Mouse (Mus musculus) hindlimb bud, embryonic 11.5 days (tissue): Measurements from ENCODE around the gene Mapkapk2.
A peak's percentile ranks its signal among the peaks of the same experiment; 100 is the strongest.

Source experiments
- DNase-seq: peaks from one replicate; pipeline ENCODE4 v3.0.0-alpha.2; 2012; ENCODE audit warnings: low read depth, low spot score; ENCODE audit errors: extremely low spot score

Mapkapk2 gene

GRCm38 (mm10) chr1:131112576-131112975 lies 14.9 kb upstream of the Mapkapk2 start:
- DNase-seq = no peak

GRCm38 (mm10) chr1:131110525-131111106 lies 13.0 kb upstream of the Mapkapk2 start:
- no peak for DNase-seq

GRCm38 (mm10) chr1:131107575-131108308 lies 10.1 kb upstream of the Mapkapk2 start:
- DNase-seq = no peak

- no peak for DNase-seq
Measured at GRCm38 (mm10) chr1:131103776-131104424, 6.3 kb upstream of the Mapkapk2 start.

- no peak for DNase-seq
Measured at GRCm38 (mm10) chr1:131100808-131101207, 3.2 kb upstream of the Mapkapk2 start.

GRCm38 (mm10) chr1:131096803-131097699 lies 575 bp downstream of the Mapkapk2 start:
- DNase-seq = peak; percentile 46

- DNase-seq = no peak
Measured at GRCm38 (mm10) chr1:131096132-131096695, 1.4 kb downstream of the Mapkapk2 start.

GRCm38 (mm10) chr1:131095574-131095973 lies 2.1 kb downstream of the Mapkapk2 start:
- no peak for DNase-seq

- no peak for DNase-seq
Measured at GRCm38 (mm10) chr1:131093889-131094288, 3.7 kb downstream of the Mapkapk2 start.

- DNase-seq = no peak
Measured at GRCm38 (mm10) chr1:131092846-131093245, 4.8 kb downstream of the Mapkapk2 start.

GRCm38 (mm10) chr1:131092173-131092572 lies 5.5 kb downstream of the Mapkapk2 start:
- no peak for DNase-seq

GRCm38 (mm10) chr1:131091481-131091880 lies 6.1 kb downstream of the Mapkapk2 start:
- no peak for DNase-seq

- no peak for DNase-seq
Measured at GRCm38 (mm10) chr1:131090877-131091276, 6.7 kb downstream of the Mapkapk2 start.

- no peak for DNase-seq
Measured at GRCm38 (mm10) chr1:131090261-131090660, 7.4 kb downstream of the Mapkapk2 start.

- no peak for DNase-seq
Measured at GRCm38 (mm10) chr1:131089525-131090127, 8.0 kb downstream of the Mapkapk2 start.

GRCm38 (mm10) chr1:131088547-131088946 lies 9.1 kb downstream of the Mapkapk2 start:
- no peak for DNase-seq

GRCm38 (mm10) chr1:131086907-131087306 lies 10.7 kb downstream of the Mapkapk2 start:
- DNase-seq = no peak

GRCm38 (mm10) chr1:131085957-131086739 lies 11.5 kb downstream of the Mapkapk2 start:
- no peak for DNase-seq

- no peak for DNase-seq
Measured at GRCm38 (mm10) chr1:131085272-131085671, 12.4 kb downstream of the Mapkapk2 start.

- DNase-seq = no peak
Measured at GRCm38 (mm10) chr1:131084289-131084688, 13.3 kb downstream of the Mapkapk2 start.
